Comparison of ENCODE assay signal across 8 mouse cellular contexts in the genomic region with DNA sequence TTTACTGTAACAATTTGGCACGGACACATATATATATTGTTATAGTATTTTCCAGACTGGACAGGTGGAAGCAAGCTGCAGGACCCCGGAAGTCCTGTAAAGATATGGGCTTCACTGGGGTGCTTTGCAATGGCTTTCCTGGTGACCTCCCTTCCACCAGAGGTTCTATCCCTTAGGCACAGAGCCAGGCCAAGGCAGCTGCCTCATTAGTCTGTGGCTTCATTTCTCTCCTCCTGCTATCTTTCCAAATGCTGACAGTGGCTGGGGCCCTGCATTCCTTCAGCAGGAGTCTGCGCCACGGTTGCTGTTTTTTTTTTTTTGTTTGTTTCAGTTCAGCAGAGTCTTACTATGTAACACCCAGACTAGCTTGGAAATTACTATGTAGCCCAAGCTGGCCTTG. TPM values are rescaled to one million over a fixed set of nuclear protein-coding genes. Genes with fewer than 3 reads are reported as not detected.
DNase-seq lines count a peak whose midpoint lies in the region; ATAC-seq and TF ChIP-seq lines count a peak whose summit lies in the region.

No protein-coding gene starts in this region.

- H3K4me2 ChIP-seq in heart, embryonic 12.5 days = peak overlapping the region; percentile 100
- peak overlapping the region; percentile 81 for H3K4me2 ChIP-seq in forebrain, embryonic 16.5 days (ENCODE audit: low read length)
- peak overlapping the region; percentile 75 for H3K4me2 ChIP-seq in liver, embryonic 15.5 days

- no peak for TF ChIP-seq EP300 in ES-Bruce4 (IDR thresholded peaks at IDR 0.05; ENCODE audit: insufficient read depth, low read depth, low read length)

- TF ChIP-seq CTCF in ES-Bruce4 (IDR thresholded peaks at IDR 0.05; ENCODE audit: low read depth, low read length) = no peak

- TF ChIP-seq POLR2A in ES-Bruce4 (IDR thresholded peaks at IDR 0.05; ENCODE audit: insufficient read depth, low read length) = no peak

- 34% methylated on average over 4 of the region's 4 CpGs for WGBS in heart, embryonic 12.5 days
- WGBS in forebrain, embryonic 16.5 days = 43% methylated on average over 4 of the region's 4 CpGs
- WGBS in liver, embryonic 15.5 days (ENCODE audit: insufficient replicate concordance) = 37% methylated on average over 4 of the region's 4 CpGs

- peak overlapping the region; percentile 70 for H3K9ac ChIP-seq in heart, embryonic 12.5 days
- H3K9ac ChIP-seq in ES-Bruce4 (ENCODE audit: low read depth, poor library complexity, severe bottlenecking) = peak overlapping the region; percentile 36; the same call in 1 of the 2 replicates
- H3K9ac ChIP-seq in forebrain, embryonic 16.5 days (replicated peaks; ENCODE audit: low read depth, low read length) = peak overlapping the region; percentile 89
- H3K9ac ChIP-seq in liver, embryonic 15.5 days = no peak overlapping the region

- no peaks in the 10 kb centered on the region for H3K9me3 ChIP-seq in heart, embryonic 12.5 days (replicated peaks)
- no peaks in the 10 kb centered on the region for H3K9me3 ChIP-seq in ES-Bruce4 (replicated peaks; ENCODE audit: control insufficient read depth, insufficient read depth, low read length, poor library complexity, severe bottlenecking)
- no peaks in the 10 kb centered on the region for H3K9me3 ChIP-seq in forebrain, embryonic 16.5 days (ENCODE audit: control insufficient read depth, low read length)
- H3K9me3 ChIP-seq in liver, embryonic 15.5 days (replicated peaks) = no peaks in the 10 kb centered on the region

- H3K27ac ChIP-seq in heart, embryonic 12.5 days (ENCODE audit: poor library complexity, severe bottlenecking) = no peak overlapping the region
- no peak overlapping the region for H3K27ac ChIP-seq in ES-Bruce4 (ENCODE audit: insufficient read depth, low read length)
- peak overlapping the region; percentile 95 for H3K27ac ChIP-seq in forebrain, embryonic 16.5 days (ENCODE audit: low read length)
- H3K27ac ChIP-seq in liver, embryonic 15.5 days (replicated peaks) = no peak overlapping the region

- peaks cover 36% of the 10 kb centered on the region for H3K4me1 ChIP-seq in heart, embryonic 12.5 days (replicated peaks)
- H3K4me1 ChIP-seq in ES-Bruce4 (ENCODE audit: control insufficient read depth, insufficient read depth, low read length) = no peaks in the 10 kb centered on the region
- peaks cover 32% of the 10 kb centered on the region for H3K4me1 ChIP-seq in forebrain, embryonic 16.5 days (replicated peaks; ENCODE audit: control insufficient read depth, insufficient read depth, low read length)
- H3K4me1 ChIP-seq in liver, embryonic 15.5 days (replicated peaks) = peaks cover 26% of the 10 kb centered on the region

- no peak for DNase-seq in heart, adult 11 months
- no peak for DNase-seq in spleen, postnatal 36 days (ENCODE audit: low spot score in 2 of 2)
- DNase-seq in adrenal gland, adult (ENCODE audit: inconsistent age in 2 of 2, low spot score in 1 of 2) = no peak
- DNase-seq in kidney, adult 8-10 months = no peak

- ATAC-seq in heart, embryonic 12.5 days (ENCODE audit: insufficient number of reproducible peaks, low FRiP score) = no peak
- ATAC-seq in forebrain, embryonic 16.5 days = no peak
- ATAC-seq in liver, embryonic 15.5 days (ENCODE audit: insufficient read depth) = no peak

- H3K4me3 ChIP-seq in heart, embryonic 12.5 days = peak overlapping the region; percentile 78
- peak overlapping the region; percentile 58; the same call in 1 of the 2 replicates for H3K4me3 ChIP-seq in ES-Bruce4 (ENCODE audit: low read depth, low read length)
- H3K4me3 ChIP-seq in forebrain, embryonic 16.5 days (replicated peaks; ENCODE audit: low read length) = peak overlapping the region; percentile 73
- H3K4me3 ChIP-seq in liver, embryonic 15.5 days (replicated peaks) = no peak overlapping the region

- no peaks in the 10 kb centered on the region for H3K36me3 ChIP-seq in heart, embryonic 12.5 days
- no peaks in the 10 kb centered on the region for H3K36me3 ChIP-seq in ES-Bruce4 (ENCODE audit: control insufficient read depth, insufficient read depth, low read length, poor library complexity, severe bottlenecking)
- no peaks in the 10 kb centered on the region for H3K36me3 ChIP-seq in forebrain, embryonic 16.5 days (ENCODE audit: control insufficient read depth, insufficient read depth)
- no peaks in the 10 kb centered on the region for H3K36me3 ChIP-seq in liver, embryonic 15.5 days (replicated peaks)

- H3K27me3 ChIP-seq in heart, embryonic 12.5 days (replicated peaks) = peaks cover 41% of the 10 kb centered on the region
- peaks cover 29% of the 10 kb centered on the region for H3K27me3 ChIP-seq in ES-Bruce4 (ENCODE audit: control insufficient read depth, insufficient read depth, low read length, poor library complexity, severe bottlenecking)
- H3K27me3 ChIP-seq in forebrain, embryonic 16.5 days (replicated peaks; ENCODE audit: control insufficient read depth, insufficient read depth, low read length) = 0 out of 2 replicates have a peak, but pooled peaks cover 8% of the 10 kb centered on the region
- peaks cover 77% of the 10 kb centered on the region for H3K27me3 ChIP-seq in liver, embryonic 15.5 days

RNA-seq across cellular contexts. Expression of a gene that starts 1.1 kb away (rescaled TPM):
- 0.24 and 0.33 TPM in 2 replicates for polyA plus RNA-seq in heart, embryonic 12.5 days (2016; fragmentation: Nextera tagmentation; extraction: Ambion mirVana)
- 9.1 and 9.4 TPM in 2 replicates for polyA plus RNA-seq in ES-Bruce4 (2011; ENCODE audit: insufficient read depth, insufficient read length, low read depth, missing spikeins)
- polyA plus RNA-seq in forebrain, embryonic 16.5 days (2015; fragmentation: Nextera tagmentation; extraction: Ambion mirVana) = 28.8 and 30.4 TPM in 2 replicates
- 0.01 and 0.02 TPM in 2 replicates for polyA plus RNA-seq in liver, embryonic 15.5 days (2015; fragmentation: Nextera tagmentation; extraction: Ambion mirVana)

RNA-seq across cellular contexts. Expression of a gene that starts 40.1 kb away (rescaled TPM):
- polyA plus RNA-seq in heart, embryonic 12.5 days (2016; fragmentation: Nextera tagmentation; extraction: Ambion mirVana) = 2.6 and 2.8 TPM in 2 replicates
- polyA plus RNA-seq in ES-Bruce4 (2011; ENCODE audit: insufficient read depth, insufficient read length, low read depth, missing spikeins) = 6.9 and 8.0 TPM in 2 replicates
- polyA plus RNA-seq in forebrain, embryonic 16.5 days (2015; fragmentation: Nextera tagmentation; extraction: Ambion mirVana) = 0.25 TPM in 1 of 2 replicates, not detected in the other
- polyA plus RNA-seq in liver, embryonic 15.5 days (2015; fragmentation: Nextera tagmentation; extraction: Ambion mirVana) = 2.7 and 3.1 TPM in 2 replicates
